Mouse (Mus musculus): ENCODE results near the gene Dnah2.
A peak's percentile ranks its signal among the peaks of the same experiment; 100 is the strongest.

GRCm38 (mm10) chr11:69513840-69514239 lies 35.1 kb downstream of the Dnah2 start:
- TF ChIP-seq IRF4 (IDR thresholded peaks at IDR 0.05; ENCODE audit: low read depth, low read length) = 0 out of 2 replicates have a peak, but pooled peaks have one; percentile 31
- no peak for TF ChIP-seq EP300 (IDR thresholded peaks at IDR 0.05; ENCODE audit: low read length)
- no peak for TF ChIP-seq KAT2A (IDR thresholded peaks at IDR 0.05; ENCODE audit: insufficient replicate concordance, low read length)
- peak; percentile 83 to 99 for TF ChIP-seq CTCF (conservative IDR thresholded peaks at IDR 0.05 in 1 of 2, IDR thresholded peaks at IDR 0.05 in 1 of 2; ENCODE audit: low read depth in 2 of 2, low read length in 2 of 2)
- TF ChIP-seq NRF1 (IDR thresholded peaks at IDR 0.05; ENCODE audit: low read depth, low read length) = no peak
- TF ChIP-seq JUND (conservative IDR thresholded peaks at IDR 0.05; ENCODE audit: low read depth, low read length) = peak; percentile 46
- TF ChIP-seq POLR2A (IDR thresholded peaks at IDR 0.05; ENCODE audit: low read depth, low read length) = no peak
